Mouse (Mus musculus) liver, embryonic 14.5 days (tissue): ENCODE data around the gene Hoxd4. TPM values are rescaled to one million over a fixed set of nuclear protein-coding genes. Genes with fewer than 3 reads are reported as not detected.

Experiments
- ATAC-seq: fragments of 200-750 bp; cut with Nextera tagmentation; 2 replicates; pipeline ENCODE4 v1.8.0; 2017; ENCODE audit warnings: moderate number of reproducible peaks, mild to moderate bottlenecking, moderate library complexity; ENCODE audit not compliant: insufficient read depth
- DNase-seq, 3 experiments: peaks; one replicate each; pipeline ENCODE4 v3.0.0-alpha.2; 2012 to 2013; ENCODE audit warnings: low read depth in 3 of 3, low spot score in 3 of 3
- H3K27ac ChIP-seq: fragments of 300-500 bp; sonication (generic); 2 replicates; pipeline ENCODE4 v1.5.1; 2014; ENCODE audit warnings: moderate library complexity, mild to moderate bottlenecking, control low read depth, inconsistent platforms
- H3K27me3 ChIP-seq: fragments of 300-500 bp; sonication (generic); 2 replicates; pipeline ENCODE4 v1.6.1; 2014; ENCODE audit warnings: mild to moderate bottlenecking, low read length, moderate library complexity; ENCODE audit not compliant: control insufficient read depth, insufficient read depth
- H3K36me3 ChIP-seq: fragments of 300-500 bp; sonication (generic); replicated peaks from 2 replicates; pipeline ENCODE4 v1.6.1; 2014; ENCODE audit warnings: low read depth; ENCODE audit not compliant: control insufficient read depth, insufficient read depth
- H3K4me1 ChIP-seq, 2 experiments: fragments of 200-500 bp in 1 of 2; fragments of 300-500 bp in 1 of 2; sonication (generic) in 1 of 2; replicated peaks; 2 replicates each; pipeline ENCODE4 v1.6.1; 2012 to 2014; ENCODE audit warnings: antibody characterized with exemption in 1 of 2, inconsistent platforms in 1 of 2, low read length in 1 of 2; ENCODE audit not compliant: control insufficient read depth in 2 of 2, insufficient read depth in 2 of 2
- H3K4me2 ChIP-seq: fragments of 300-500 bp; sonication (generic); 2 replicates; pipeline ENCODE4 v1.6.1; 2014; ENCODE audit warnings: low read depth, mild to moderate bottlenecking, control low read depth, moderate library complexity
- H3K4me3 ChIP-seq, 2 experiments: fragments of 200-500 bp in 1 of 2; fragments of 300-500 bp in 1 of 2; sonication (generic) in 1 of 2; 2 replicates each; pipeline ENCODE4 v1.5.1; 2012 to 2014; ENCODE audit warnings: low read depth in 2 of 2, low read length in 2 of 2, mild to moderate bottlenecking in 2 of 2, control low read depth in 1 of 2, inconsistent platforms in 1 of 2, moderate library complexity in 1 of 2; ENCODE audit not compliant: insufficient read depth in 1 of 2
- H3K9ac ChIP-seq: fragments of 300-500 bp; sonication (generic); replicated peaks from 2 replicates; pipeline ENCODE4 v1.6.1; 2014; ENCODE audit warnings: mild to moderate bottlenecking, control low read depth, moderate library complexity
- H3K9me3 ChIP-seq: fragments of 300-500 bp; sonication (generic); 2 replicates; pipeline ENCODE4 v1.6.1; 2016; ENCODE audit warnings: low read length, mixed read lengths; ENCODE audit not compliant: control insufficient read depth
- CTCF ChIP-seq: IDR thresholded peaks from 2 replicates; pipeline ENCODE4 v1.5.1; 2016; ENCODE audit warnings: antibody characterized with exemption, low read depth, control low read depth
- EP300 ChIP-seq: IDR thresholded peaks from 2 replicates; pipeline ENCODE4 v1.6.1; 2016; ENCODE audit warnings: antibody characterized with exemption, low read depth
- WGBS: fragments of 180-500 bp; shearing (Covaris S2); extraction: QIAGEN DNeasy Blood & Tissue Kit; methylation state at CpG from one replicate; pipeline ENCODE4 v1.1.7; 2014; ENCODE audit not compliant: insufficient replicate concordance; 5-methylcytosine and 5-hydroxymethylcytosine counted together
- polyA plus RNA-seq, 2 experiments: library from polyadenylated mRNA; depleted of rRNA in 1 of 2; stranded (reverse) in 1 of 2; unstranded in 1 of 2; fragments of >200 nt; fragmentation: Nextera tagmentation in 1 of 2; extraction: Ambion mirVana in 1 of 2; gene quantifications; 2 replicates each; pipeline versions ENCODE4 v1.2.1 to v1.2.3; 2012 to 2014

The Hoxd4 gene
- polyA plus RNA-seq, 2 experiments: 0.04 TPM; not detected in 1

DNA sequence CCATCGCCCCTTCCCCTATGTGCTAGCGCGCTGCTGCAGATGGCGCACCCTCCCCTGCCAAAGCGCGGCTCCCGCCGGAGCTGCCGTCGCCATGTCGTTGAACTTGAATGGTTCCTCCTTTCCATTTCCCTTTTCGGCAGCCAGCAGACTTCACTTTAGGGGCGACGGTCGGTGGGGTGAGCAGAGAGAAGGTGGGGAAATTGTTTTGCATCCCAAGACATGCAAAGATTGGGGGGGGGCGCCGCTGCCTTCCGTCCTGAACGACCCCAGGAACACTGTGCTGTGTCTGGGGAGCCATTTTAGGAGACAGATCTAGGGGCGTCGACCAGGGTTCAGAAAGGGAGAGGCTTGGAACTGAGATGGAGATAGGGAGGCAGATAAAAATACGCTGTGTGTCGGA is 31.7 kb upstream of the Hoxd4 start:
- Histone ChIP-seq H3K9me3 (no peaks in the 10 kb centered on the region), H3K9ac (no peak overlapping the region), H3K4me2 (no peak overlapping the region), H3K27me3 (peaks cover 100% of the 10 kb centered on the region), H3K4me3 (no peak overlapping the region), H3K36me3 (no peaks in the 10 kb centered on the region), H3K4me1 (no peaks in the 10 kb centered on the region), H3K27ac (no peak overlapping the region)
- 1% methylated on average over 23 of the region's 23 CpGs for WGBS
- TF ChIP-seq CTCF (no peak), EP300 (no peak)
- ATAC-seq (no peak), DNase-seq (no peak)

DNA sequence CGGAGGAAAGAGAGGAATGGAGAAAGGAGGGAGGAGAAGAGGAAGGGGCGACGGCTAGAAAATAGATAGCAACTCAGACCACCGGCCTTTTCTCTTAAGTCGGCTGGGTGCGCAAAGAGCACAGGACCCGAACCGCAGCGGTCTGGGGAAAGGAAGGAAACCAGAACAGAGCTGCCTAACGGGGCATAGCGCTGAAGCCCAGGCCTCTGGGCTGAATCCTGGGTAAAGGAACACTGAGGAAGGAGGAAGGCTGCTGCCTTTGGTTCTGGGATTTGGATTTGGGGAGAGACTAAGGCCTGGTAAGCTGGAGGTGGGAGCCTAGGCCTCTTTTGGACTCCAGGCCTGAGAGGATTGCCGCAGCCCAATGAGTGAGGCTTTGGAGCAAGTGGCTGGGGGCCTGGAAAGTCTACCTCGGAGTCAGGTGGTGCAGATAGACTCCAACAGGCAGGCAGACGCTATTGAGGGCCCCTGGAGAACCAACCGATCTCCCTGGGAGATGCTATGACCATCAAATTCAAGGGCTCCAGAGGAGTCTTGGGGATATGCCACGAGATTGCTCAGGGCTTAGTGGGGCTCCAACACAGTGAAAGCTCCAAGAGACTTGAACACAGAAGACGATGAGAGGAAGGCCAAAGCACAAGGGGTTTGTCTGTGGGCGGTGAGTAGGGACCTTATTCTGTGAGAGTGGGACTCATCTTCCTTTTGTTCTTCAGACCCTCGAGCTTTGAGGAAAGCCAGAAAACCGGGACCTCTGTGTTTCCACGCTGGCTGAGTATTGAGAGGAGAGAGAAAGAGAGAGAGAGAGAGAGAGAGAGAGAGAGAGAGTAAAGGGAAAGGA is 30.9 kb upstream of the Hoxd4 start:
- DNase-seq (no peak), ATAC-seq (no peak)
- WGBS: 3% methylated on average over 21 of the region's 21 CpGs
- peaks cover 100% of the 10 kb centered on the region for H3K27me3 ChIP-seq
- H3K36me3 ChIP-seq: no peaks in the 10 kb centered on the region
- H3K4me2 ChIP-seq: no peak overlapping the region
- no peak for TF ChIP-seq CTCF
- TF ChIP-seq EP300: no peak
- H3K27ac ChIP-seq: no peak overlapping the region
- no peaks in the 10 kb centered on the region for H3K4me1 ChIP-seq
- no peak overlapping the region for H3K9ac ChIP-seq
- no peak overlapping the region for H3K4me3 ChIP-seq
- no peaks in the 10 kb centered on the region for H3K9me3 ChIP-seq

DNA sequence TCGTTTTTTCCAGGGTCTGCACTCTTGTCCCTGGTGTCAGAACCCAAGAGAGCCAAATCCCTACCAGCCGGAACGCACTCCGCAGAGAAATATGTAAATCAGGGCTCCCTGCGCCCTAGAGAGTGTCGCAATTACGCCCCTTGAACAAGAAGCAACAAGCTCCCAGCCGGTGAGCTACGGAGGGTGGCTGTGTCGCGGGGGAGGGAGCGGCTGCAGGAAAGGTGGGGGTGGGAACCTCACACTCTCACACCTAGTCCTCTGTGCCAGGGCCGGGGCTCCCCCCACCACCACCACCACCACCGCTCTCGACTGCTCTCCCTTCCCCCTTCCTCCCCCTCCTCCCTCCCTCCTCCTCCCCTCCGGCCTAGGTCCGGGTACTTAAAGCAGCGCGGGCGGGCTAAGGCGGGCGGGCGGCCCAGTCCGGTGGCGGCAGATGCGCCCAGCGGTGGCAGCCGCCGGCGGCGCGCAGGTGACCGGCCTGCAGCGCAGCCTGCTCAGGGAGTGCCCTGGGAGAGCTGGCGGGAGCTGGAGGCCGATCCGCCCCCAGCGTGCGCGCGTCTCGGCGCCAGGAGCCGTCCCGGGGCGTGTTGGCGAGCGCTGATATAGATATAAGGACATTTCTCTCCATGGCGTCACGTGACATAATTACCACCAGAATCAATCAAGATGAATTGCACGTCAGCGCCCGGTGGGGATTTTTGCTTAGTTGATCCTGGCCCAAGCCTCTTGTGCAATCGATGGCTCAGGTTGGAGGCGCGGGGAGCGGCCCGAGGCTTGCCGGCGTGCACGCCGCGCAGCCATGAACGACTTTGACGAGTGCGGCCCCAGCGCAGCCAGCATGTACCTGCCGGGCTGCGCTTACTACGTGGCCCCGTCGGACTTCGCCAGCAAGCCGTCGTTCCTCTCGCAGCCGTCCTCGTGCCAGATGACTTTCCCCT is 29.9 kb upstream of the Hoxd4 start:
- H3K27me3 ChIP-seq: peaks cover 97% of the 10 kb centered on the region
- no peak overlapping the region for H3K9ac ChIP-seq
- DNase-seq (no peak), ATAC-seq (no peak)
- no peak overlapping the region for H3K4me3 ChIP-seq
- H3K27ac ChIP-seq: no peak overlapping the region
- TF ChIP-seq EP300: no peak
- TF ChIP-seq CTCF: no peak
- H3K4me1 ChIP-seq: no peaks in the 10 kb centered on the region
- no peaks in the 10 kb centered on the region for H3K36me3 ChIP-seq
- no peak overlapping the region for H3K4me2 ChIP-seq
- H3K9me3 ChIP-seq: no peaks in the 10 kb centered on the region
- WGBS: 2% methylated on average over 78 of the region's 78 CpGs

DNA sequence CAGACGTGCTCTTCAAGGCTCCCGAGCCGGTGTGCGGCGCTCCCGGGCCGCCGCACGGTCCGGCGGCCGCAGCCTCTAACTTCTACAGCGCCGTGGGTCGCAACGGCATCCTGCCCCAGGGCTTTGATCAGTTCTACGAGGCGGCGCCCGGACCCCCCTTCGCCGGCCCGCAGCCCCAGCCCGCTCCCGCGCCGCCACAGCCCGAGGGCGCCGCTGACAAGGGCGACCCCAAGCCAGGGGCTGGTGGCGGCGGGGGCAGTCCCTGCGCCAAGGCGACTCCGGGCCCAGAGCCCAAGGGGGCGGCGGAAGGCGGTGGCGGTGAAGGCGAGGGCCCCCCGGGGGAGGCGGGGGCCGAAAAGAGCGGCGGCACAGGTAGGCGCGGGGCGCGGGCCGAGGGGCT is 28.9 kb upstream of the Hoxd4 start:
- TF ChIP-seq CTCF (no peak), EP300 (no peak)
- Histone ChIP-seq H3K4me2 (no peak overlapping the region), H3K9me3 (no peaks in the 10 kb centered on the region), H3K4me3 (no peak overlapping the region), H3K4me1 (no peaks in the 10 kb centered on the region), H3K9ac (no peak overlapping the region), H3K27ac (no peak overlapping the region), H3K27me3 (peaks cover 97% of the 10 kb centered on the region), H3K36me3 (no peaks in the 10 kb centered on the region)
- no peak for ATAC-seq
- WGBS: 3% methylated on average over 50 of the region's 51 CpGs
- DNase-seq: no peak

DNA sequence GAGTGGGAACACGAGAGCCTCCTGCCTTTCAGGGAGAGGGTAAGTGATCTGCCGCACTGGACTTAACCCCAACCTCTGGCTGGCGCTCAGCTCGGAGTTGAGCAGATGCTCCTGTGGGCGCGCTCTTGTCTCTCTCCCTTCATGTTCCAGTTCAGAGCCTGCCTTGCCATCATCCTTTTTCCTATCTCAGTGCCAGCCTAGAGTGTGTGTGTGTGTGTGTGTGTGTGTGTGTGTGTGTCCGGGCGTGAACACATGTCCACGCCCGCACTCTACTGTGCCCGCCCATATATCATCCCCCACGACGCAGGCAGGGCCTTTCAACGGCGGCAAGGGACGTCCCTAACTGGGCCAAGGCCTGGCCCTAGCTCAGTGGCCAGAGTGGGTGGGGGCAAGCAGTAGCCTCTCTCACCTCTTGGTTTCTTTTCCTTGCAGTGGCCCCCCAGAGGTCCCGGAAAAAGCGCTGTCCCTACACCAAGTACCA is 28.2 kb upstream of the Hoxd4 start:
- no peaks in the 10 kb centered on the region for H3K4me1 ChIP-seq
- 3% methylated on average over 18 of the region's 18 CpGs for WGBS
- no peaks in the 10 kb centered on the region for H3K36me3 ChIP-seq
- H3K27me3 ChIP-seq: peaks cover 97% of the 10 kb centered on the region
- no peaks in the 10 kb centered on the region for H3K9me3 ChIP-seq
- no peak overlapping the region for H3K4me2 ChIP-seq
- no peak overlapping the region for H3K4me3 ChIP-seq
- no peak for DNase-seq
- no peak for TF ChIP-seq EP300
- no peak for TF ChIP-seq CTCF
- no peak overlapping the region for H3K27ac ChIP-seq
- no peak for ATAC-seq
- no peak overlapping the region for H3K9ac ChIP-seq
